Mouse (Mus musculus): ENCODE results near the gene Cux1.
A peak's percentile ranks its signal among the peaks of the same experiment; 100 is the strongest.

Gene Cux1

GRCm38 (mm10) chr5:136274739-136275138, 292.6 kb downstream of the Cux1 start:
- DNase-seq (ENCODE audit: inconsistent age in 2 of 2, low spot score in 1 of 2) = no peak

DNA sequence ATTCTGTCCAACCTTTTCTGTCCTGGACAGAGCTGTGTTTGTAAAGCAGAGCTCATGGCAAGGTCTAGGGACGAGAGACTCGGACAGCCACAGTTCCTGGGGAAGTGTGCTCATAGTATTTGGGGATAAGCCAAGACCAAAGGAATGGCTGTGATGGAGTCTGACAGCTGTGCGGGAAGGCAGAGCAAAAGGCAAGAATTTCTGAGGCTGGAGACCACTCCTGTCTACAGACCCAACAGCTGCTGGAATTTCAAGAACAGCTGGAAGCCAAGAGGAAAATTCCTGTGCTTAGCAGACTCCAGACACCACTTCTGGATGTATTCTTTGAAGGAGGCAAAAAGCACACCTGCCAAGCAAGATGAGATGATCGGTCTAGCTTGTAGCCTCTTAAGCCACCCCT, 297.4 kb downstream of the Cux1 start:
- DNase-seq (ENCODE audit: inconsistent age in 2 of 2, low spot score in 1 of 2) = no peak

DNA sequence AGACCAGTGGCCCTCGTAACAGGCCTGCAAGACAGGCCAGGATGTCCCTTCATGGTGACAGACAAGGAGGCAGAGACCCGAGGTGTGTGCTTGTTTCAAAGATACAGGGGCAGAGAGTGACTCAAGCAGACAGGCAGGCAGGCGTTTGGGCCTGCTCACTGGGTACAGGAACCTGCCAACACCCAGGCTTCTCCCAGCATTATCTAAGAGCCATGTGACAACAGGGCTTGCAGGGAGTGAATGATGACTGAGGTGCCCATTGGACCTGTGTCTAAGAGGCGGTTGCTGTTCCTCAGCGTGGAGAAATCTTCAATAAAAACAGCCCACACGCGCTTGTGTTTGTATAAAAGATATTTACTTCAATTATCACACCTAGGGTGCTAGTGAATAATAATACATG, 301.2 kb downstream of the Cux1 start:
- no peak for DNase-seq (ENCODE audit: inconsistent age in 2 of 2, low spot score in 1 of 2)

- DNase-seq (ENCODE audit: inconsistent age in 2 of 2, low spot score in 1 of 2) = no peak
Measured at GRCm38 (mm10) chr5:136263342-136263741, 303.9 kb downstream of the Cux1 start.

- DNase-seq (ENCODE audit: inconsistent age in 2 of 2, low spot score in 1 of 2) = peak; percentile 55 to 89
Measured at GRCm38 (mm10) chr5:136258919-136259318, 308.4 kb downstream of the Cux1 start.

DNA sequence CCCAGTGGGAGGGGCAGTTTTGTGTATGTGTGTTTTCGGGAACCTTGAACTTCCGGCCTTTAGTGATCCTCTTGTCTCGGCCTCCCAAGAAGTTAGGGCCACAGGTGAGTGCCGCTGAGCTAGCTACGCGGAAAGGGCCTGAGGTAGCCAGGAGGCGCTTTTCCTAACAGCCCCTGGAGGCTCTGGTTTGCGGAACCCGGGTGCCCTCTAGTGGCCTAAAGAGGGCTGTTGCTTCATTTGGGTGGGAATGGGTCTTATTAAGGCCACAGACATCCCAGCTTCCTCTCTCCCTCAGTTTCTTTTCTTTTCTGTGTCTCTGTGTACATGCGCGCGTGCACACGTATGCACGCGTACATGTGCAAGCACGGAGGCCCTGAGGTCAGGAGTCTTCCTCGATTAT, 314.4 kb downstream of the Cux1 start:
- peak; percentile 74 to 94 for DNase-seq (ENCODE audit: inconsistent age in 2 of 2, low spot score in 1 of 2)

- DNase-seq (ENCODE audit: inconsistent age in 2 of 2, low spot score in 1 of 2) = peak; percentile 41 to 75
Measured at GRCm38 (mm10) chr5:136251004-136251403, 316.3 kb downstream of the Cux1 start.

- no peak for DNase-seq (ENCODE audit: inconsistent age in 2 of 2, low spot score in 1 of 2)
Measured at GRCm38 (mm10) chr5:136248441-136248840, 318.8 kb downstream of the Cux1 start.

DNA sequence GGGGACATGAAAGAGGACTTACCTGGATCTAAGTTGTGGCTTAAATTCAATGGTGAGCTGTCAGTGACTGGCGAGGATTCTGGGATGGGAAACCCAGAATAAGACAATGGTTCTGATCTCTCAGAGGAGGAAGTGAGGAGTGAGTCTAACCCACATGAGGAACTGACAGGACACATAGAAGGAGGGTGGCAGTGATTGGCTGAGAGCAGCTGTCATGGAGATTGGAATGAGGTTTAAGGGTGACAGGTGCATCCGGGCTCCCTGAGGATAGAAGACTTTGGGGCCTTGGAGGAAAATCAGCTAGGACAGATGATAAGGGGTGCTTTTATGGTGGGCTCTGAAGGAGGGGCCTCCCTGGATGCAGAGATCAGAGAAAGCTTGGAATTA, 320.8 kb downstream of the Cux1 start, which contains the start of gene Sh2b2:
Gene Sh2b2 (minus strand): TSS at position 105 of the 387 bp plus-strand sequence.
- DNase-seq (ENCODE audit: inconsistent age in 2 of 2, low spot score in 1 of 2) = no peak

GRCm38 (mm10) chr5:136245541-136246451, 321.5 kb downstream of the Cux1 start:
- no peak for DNase-seq (ENCODE audit: inconsistent age in 2 of 2, low spot score in 1 of 2)

- DNase-seq (ENCODE audit: inconsistent age in 2 of 2, low spot score in 1 of 2) = peak; percentile 84 to 95
Measured at GRCm38 (mm10) chr5:136244762-136245540, 322.3 kb downstream of the Cux1 start.

GRCm38 (mm10) chr5:136243851-136244761, 323.2 kb downstream of the Cux1 start:
- DNase-seq (ENCODE audit: inconsistent age in 2 of 2, low spot score in 1 of 2) = peak; percentile 42 to 77

DNA sequence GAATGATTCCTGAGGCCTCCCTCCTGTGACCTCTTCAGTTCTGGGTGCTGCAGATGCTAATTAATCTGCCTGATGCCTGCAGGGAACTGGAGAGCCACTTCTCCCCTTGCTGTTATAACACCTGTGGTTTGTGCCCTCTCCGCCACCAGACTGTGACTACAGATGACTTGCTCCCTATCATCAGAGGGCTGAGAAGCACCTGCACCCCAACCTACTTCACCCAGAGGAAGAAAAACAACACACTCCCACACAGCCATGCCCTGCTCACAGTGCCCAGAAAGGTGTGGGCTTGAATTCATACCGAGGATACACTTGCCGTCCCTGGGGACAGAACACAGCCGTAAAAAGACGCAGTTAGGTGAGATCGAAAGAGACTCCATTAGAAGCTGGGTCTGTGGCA, 326.1 kb downstream of the Cux1 start:
- DNase-seq (ENCODE audit: inconsistent age in 2 of 2, low spot score in 1 of 2) = no peak

- no peak for DNase-seq (ENCODE audit: inconsistent age in 2 of 2, low spot score in 1 of 2)
Measured at GRCm38 (mm10) chr5:136240381-136240780, 326.9 kb downstream of the Cux1 start.

DNA sequence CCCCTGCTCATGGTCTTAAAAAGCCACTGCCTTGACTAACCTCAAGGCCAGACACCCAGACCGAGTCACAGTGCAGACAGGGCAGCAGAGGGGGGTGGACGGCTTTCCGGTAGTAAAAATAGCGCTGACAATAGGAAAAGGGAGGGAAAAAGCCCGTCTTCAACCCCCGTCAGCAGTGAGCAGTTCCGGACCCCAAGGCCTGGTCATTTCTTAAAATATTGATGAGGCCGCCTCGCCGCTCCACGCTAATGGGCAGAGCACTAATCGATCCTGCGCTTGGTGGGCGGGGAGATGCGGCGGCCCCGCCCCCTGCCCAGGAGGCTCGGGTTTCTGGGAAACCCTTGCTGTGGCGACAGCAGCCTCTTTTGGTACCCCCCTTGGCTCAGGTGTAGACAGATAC, 329.7 kb downstream of the Cux1 start:
- DNase-seq (ENCODE audit: inconsistent age in 2 of 2, low spot score in 1 of 2) = peak in 1 of 2 experiments; percentile 62

DNA sequence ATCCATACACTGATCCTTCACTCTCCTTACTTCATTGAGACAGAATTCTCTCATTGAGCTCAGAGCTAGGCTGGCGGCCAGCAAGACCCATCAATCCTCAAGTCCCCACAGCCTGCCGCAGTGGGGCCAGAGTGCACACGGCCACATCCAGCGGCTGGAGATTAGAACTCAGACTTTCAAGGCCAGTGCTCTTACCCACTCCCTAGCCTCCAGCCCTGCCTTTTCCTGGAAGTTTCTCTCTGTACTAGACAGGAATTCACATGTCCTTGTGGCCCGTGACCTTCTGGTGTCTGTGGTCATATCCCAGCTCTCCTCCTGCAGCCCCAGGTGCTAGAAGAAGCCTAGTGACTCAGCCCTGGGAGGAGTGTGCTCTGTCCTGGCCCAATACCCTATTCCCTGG, 330.7 kb downstream of the Cux1 start:
- DNase-seq (ENCODE audit: inconsistent age in 2 of 2, low spot score in 1 of 2) = peak; percentile 84 to 85

- DNase-seq (ENCODE audit: inconsistent age in 2 of 2, low spot score in 1 of 2) = no peak
Measured at GRCm38 (mm10) chr5:136230348-136231035, 336.8 kb downstream of the Cux1 start.

- DNase-seq (ENCODE audit: inconsistent age in 2 of 2, low spot score in 1 of 2) = no peak
Measured at GRCm38 (mm10) chr5:136226246-136226876, 340.9 kb downstream of the Cux1 start.

DNA sequence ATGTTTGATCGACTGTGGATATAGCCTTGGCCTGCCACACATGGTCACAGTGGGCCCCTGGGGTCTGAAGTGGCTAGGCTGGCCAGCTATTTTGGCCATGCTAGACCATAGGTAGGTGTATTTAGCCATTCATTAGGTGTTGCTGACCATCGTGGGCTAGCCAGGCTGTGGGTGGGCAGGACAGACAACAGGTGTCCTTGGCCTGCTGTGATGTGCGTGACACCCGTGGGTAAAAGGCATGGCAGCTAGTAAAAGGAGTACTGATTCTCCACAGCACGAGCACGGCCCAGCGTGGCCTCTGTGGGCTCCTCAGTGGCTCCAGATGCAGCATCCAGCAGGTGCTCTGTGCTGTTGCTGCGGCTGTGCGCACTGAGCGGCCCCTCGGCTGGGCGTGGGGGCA, 348.7 kb downstream of the Cux1 start:
- no peak for DNase-seq (ENCODE audit: inconsistent age in 2 of 2, low spot score in 1 of 2)

GRCm38 (mm10) chr5:136217932-136218381, 349.3 kb downstream of the Cux1 start:
- no peak for DNase-seq (ENCODE audit: inconsistent age in 2 of 2, low spot score in 1 of 2)
